Mouse (Mus musculus) C3H10T1/2 (cell line): ENCODE measurements around the gene 9530003J23Rik. TPM values are rescaled to one million over a fixed set of nuclear protein-coding genes. Genes with fewer than 3 reads are reported as not detected.

Source experiments
- polyA plus RNA-seq, 2 experiments: library from polyadenylated mRNA; unstranded; fragments of >200 nt; fragmentation: generic; extraction: Trizol; gene quantifications; one replicate each; pipeline ENCODE4 v1.2.1; 2012; ENCODE audit warnings: missing spikeins in 2 of 2

Gene 9530003J23Rik
- not detected for polyA plus RNA-seq

GRCm38 (mm10) chr10:117238603-117239002, at the start of gene 9530003J23Rik:
TSS of gene 9530003J23Rik (minus strand) at chr10:117238703.

GRCm38 (mm10) chr10:117282049-117282448, 43.5 kb upstream of the 9530003J23Rik start, which contains the start of gene Lyz2:
TSS of gene Lyz2 (minus strand) at chr10:117282321.

GRCm38 (mm10) chr10:117224102-117224990, 14.2 kb downstream of the 9530003J23Rik start, which contains the start of gene Yeats4:
TSS of gene Yeats4 (minus strand) at chr10:117224507.

Other genes starting within 250 kb of the 9530003J23Rik start
- under 1 TPM in 1 of 2 experiments, not detected in 1; 0.07 TPM for gene Lrrc10, start 193.4 kb downstream of the 9530003J23Rik start, polyA plus RNA-seq
- gene Cct2, start 174.9 kb downstream of the 9530003J23Rik start, polyA plus RNA-seq: 100 to 1,000 TPM; 245 to 262 TPM
- gene Frs2, start 90.2 kb downstream of the 9530003J23Rik start, polyA plus RNA-seq: 1 to 10 TPM in 1 of 2 experiments, under 1 TPM in 1; 0.81 to 9.2 TPM
- 10 to 100 TPM; 12.5 to 37.0 TPM for gene Yeats4, start 14.2 kb downstream of the 9530003J23Rik start, polyA plus RNA-seq
- 1 to 10 TPM in 1 of 2 experiments, under 1 TPM in 1; 0.07 to 2.9 TPM for gene Lyz2, start 43.6 kb upstream of the 9530003J23Rik start, polyA plus RNA-seq
- under 1 TPM in 1 of 2 experiments, not detected in 1; 0.04 TPM for gene Lyz1, start 54.2 kb upstream of the 9530003J23Rik start, polyA plus RNA-seq
- 10 to 100 TPM in 1 of 2 experiments, 1 to 10 TPM in 1; 6.4 to 19.5 TPM for gene Cpsf6, start 141.3 kb upstream of the 9530003J23Rik start, polyA plus RNA-seq